Mouse (Mus musculus) intestine, postnatal 0 days (tissue): ENCODE measurements around the gene Amn. TPM values are rescaled to one million over a fixed set of nuclear protein-coding genes. Genes with fewer than 3 reads are reported as not detected.

ENCODE experiments used
- ATAC-seq: fragments of 200-750 bp; cut with Nextera tagmentation; 2 replicates; pipeline ENCODE4 v1.8.0; 2017; ENCODE audit warnings: mild to moderate bottlenecking, moderate TSS enrichment, moderate library complexity
- H3K27ac ChIP-seq: fragments of 300-500 bp; sonication (generic); 2 replicates; pipeline ENCODE4 v1.5.1; 2014; ENCODE audit warnings: mild to moderate bottlenecking, low read depth, low read length, moderate library complexity
- H3K27me3 ChIP-seq: fragments of 300-500 bp; sonication (generic); replicated peaks from 2 replicates; pipeline ENCODE4 v1.6.1; 2014; ENCODE audit warnings: low read length, mixed read lengths; ENCODE audit not compliant: control insufficient read depth, insufficient read depth
- H3K36me3 ChIP-seq: fragments of 300-500 bp; sonication (generic); 2 replicates; pipeline ENCODE4 v1.6.1; 2014; ENCODE audit warnings: mild to moderate bottlenecking, moderate library complexity; ENCODE audit not compliant: control insufficient read depth, insufficient read depth
- H3K4me1 ChIP-seq: fragments of 300-500 bp; sonication (generic); replicated peaks from 2 replicates; pipeline ENCODE4 v1.6.1; 2014; ENCODE audit warnings: antibody characterized with exemption, low read length, mixed read lengths; ENCODE audit not compliant: control insufficient read depth, insufficient read depth
- H3K4me2 ChIP-seq: fragments of 300-500 bp; sonication (generic); replicated peaks from 2 replicates; pipeline ENCODE4 v1.6.1; 2014; ENCODE audit warnings: low read depth, mild to moderate bottlenecking, moderate library complexity
- H3K4me3 ChIP-seq: fragments of 300-500 bp; sonication (generic); 2 replicates; pipeline ENCODE4 v1.5.1; 2014; ENCODE audit warnings: low read depth, low read length
- H3K9ac ChIP-seq: fragments of 300-500 bp; sonication (generic); 2 replicates; pipeline ENCODE4 v1.6.1; 2014; ENCODE audit warnings: mild to moderate bottlenecking, low read depth, low read length
- H3K9me3 ChIP-seq: fragments of 300-500 bp; sonication (generic); 2 replicates; pipeline ENCODE4 v1.6.1; 2016; ENCODE audit warnings: mixed run types; ENCODE audit not compliant: control insufficient read depth
- CTCF ChIP-seq: sonication (generic); IDR thresholded peaks from 2 replicates; pipeline ENCODE4 v1.5.1; 2016; ENCODE audit warnings: low read depth, mild to moderate bottlenecking, control low read depth, antibody characterized with exemption, moderate library complexity
- WGBS: fragments of 180-500 bp; shearing (Covaris S2); extraction: QIAGEN DNeasy Blood & Tissue Kit; methylation state at CpG from one replicate; pipeline ENCODE4 v1.1.7; 2014; 5-methylcytosine and 5-hydroxymethylcytosine counted together
- polyA plus RNA-seq: library from polyadenylated mRNA; unstranded; fragments of >200 nt; fragmentation: Nextera tagmentation; extraction: Ambion mirVana; gene quantifications from 2 replicates; pipeline ENCODE4 v1.2.1, GENCODE M21; 2015

Amn gene
- polyA plus RNA-seq, 1 experiment from 2014 or later, result 528 TPM

GRCm38 (mm10) chr12:111320549-111320948 is 49.7 kb downstream of the Amn start:
- H3K9ac ChIP-seq, result no peak overlapping the region
- no peaks in the 10 kb centered on the region for H3K4me1 ChIP-seq
- H3K4me3 ChIP-seq, result no peak overlapping the region
- H3K36me3 ChIP-seq, result peaks cover 99% of the 10 kb centered on the region
- TF ChIP-seq CTCF, result no peak
- H3K9me3 ChIP-seq, result no peaks in the 10 kb centered on the region
- no peak overlapping the region for H3K27ac ChIP-seq
- 76% methylated on average over 12 of the region's 12 CpGs for WGBS
- no peak for ATAC-seq
- no peaks in the 10 kb centered on the region for H3K27me3 ChIP-seq
- no peak overlapping the region for H3K4me2 ChIP-seq

- Histone ChIP-seq H3K27ac (no peak overlapping the region), H3K27me3 (no peaks in the 10 kb centered on the region), H3K36me3 (peaks cover 99% of the 10 kb centered on the region), H3K9me3 (no peaks in the 10 kb centered on the region), H3K4me2 (no peak overlapping the region), H3K9ac (no peak overlapping the region), H3K4me1 (no peaks in the 10 kb centered on the region), H3K4me3 (no peak overlapping the region)
- ATAC-seq, result no peak
- TF ChIP-seq CTCF, result no peak
- WGBS, result 89% methylated on average over 13 of the region's 13 CpGs
These were observed 50.9 kb downstream of the Amn start for GRCm38 (mm10) chr12:111321832-111322231.

GRCm38 (mm10) chr12:111323423-111323822 is 52.5 kb downstream of the Amn start:
- no peak for TF ChIP-seq CTCF
- H3K4me1 ChIP-seq, result no peaks in the 10 kb centered on the region
- H3K9ac ChIP-seq, result no peak overlapping the region
- no peak overlapping the region for H3K4me2 ChIP-seq
- no peak overlapping the region for H3K4me3 ChIP-seq
- no peaks in the 10 kb centered on the region for H3K27me3 ChIP-seq
- no peak for ATAC-seq
- H3K27ac ChIP-seq, result no peak overlapping the region
- H3K36me3 ChIP-seq, result peaks cover 99% of the 10 kb centered on the region
- no peaks in the 10 kb centered on the region for H3K9me3 ChIP-seq
- 70% methylated on average over 4 of the region's 4 CpGs for WGBS

GRCm38 (mm10) chr12:111324536-111324935 is 53.6 kb downstream of the Amn start:
- H3K4me2 ChIP-seq, result no peak overlapping the region
- H3K36me3 ChIP-seq, result peaks cover 97% of the 10 kb centered on the region
- no peak for ATAC-seq
- 93% methylated on average over 21 of the region's 21 CpGs for WGBS
- H3K27ac ChIP-seq, result no peak overlapping the region
- H3K9ac ChIP-seq, result no peak overlapping the region
- H3K27me3 ChIP-seq, result no peaks in the 10 kb centered on the region
- H3K9me3 ChIP-seq, result no peaks in the 10 kb centered on the region
- H3K4me1 ChIP-seq, result no peaks in the 10 kb centered on the region
- no peak for TF ChIP-seq CTCF
- H3K4me3 ChIP-seq, result no peak overlapping the region

GRCm38 (mm10) chr12:111324949-111325348 is 54.1 kb downstream of the Amn start:
- no peak for TF ChIP-seq CTCF
- Histone ChIP-seq H3K27me3 (no peaks in the 10 kb centered on the region), H3K9me3 (no peaks in the 10 kb centered on the region), H3K4me2 (no peak overlapping the region), H3K4me1 (no peaks in the 10 kb centered on the region), H3K9ac (no peak overlapping the region), H3K27ac (no peak overlapping the region), H3K36me3 (peaks cover 97% of the 10 kb centered on the region), H3K4me3 (no peak overlapping the region)
- ATAC-seq, result no peak
- WGBS, result 92% methylated on average over 12 of the region's 12 CpGs

GRCm38 (mm10) chr12:111325744-111326424 is 55.0 kb downstream of the Amn start:
- TF ChIP-seq CTCF, result no peak
- Histone ChIP-seq H3K27ac (no peak overlapping the region; the same call in 1 of the 2 replicates), H3K9ac (no peak overlapping the region), H3K4me3 (no peak overlapping the region), H3K4me2 (no peak overlapping the region), H3K27me3 (no peaks in the 10 kb centered on the region), H3K4me1 (no peaks in the 10 kb centered on the region), H3K36me3 (peaks cover 97% of the 10 kb centered on the region), H3K9me3 (no peaks in the 10 kb centered on the region)
- WGBS, result 93% methylated on average over 18 of the region's 18 CpGs
- no peak for ATAC-seq

Other genes with a start within 250 kb of the Amn start
- 7.0 and 7.9 TPM in 2 replicates for gene Rcor1, start 231.7 kb upstream of the Amn start, polyA plus RNA-seq
- 3.4 and 4.0 TPM in 2 replicates for gene Traf3, start 104.7 kb upstream of the Amn start, polyA plus RNA-seq
- not detected in 2 replicates for gene 4930595D18Rik, start 86.6 kb upstream of the Amn start, polyA plus RNA-seq
- 26.4 and 27.2 TPM in 2 replicates for gene Cdc42bpb, start 106.6 kb downstream of the Amn start, polyA plus RNA-seq
- 2.2 and 2.8 TPM in 2 replicates for gene Lbhd2, start 135.7 kb downstream of the Amn start, polyA plus RNA-seq
- 163 and 172 TPM in 2 replicates for gene Exoc3l4, start 145.9 kb downstream of the Amn start, polyA plus RNA-seq
- 10.5 and 10.8 TPM in 2 replicates for gene Tnfaip2, start 171.4 kb downstream of the Amn start, polyA plus RNA-seq
- gene Gm266, start 214.7 kb downstream of the Amn start, polyA plus RNA-seq, result 7.3 and 8.6 TPM in 2 replicates